Mouse (Mus musculus) inflammation-experienced regulatory T-cells, adult 16 weeks (primary cell): ENCODE measurements around the gene Prmt2. TPM values are rescaled to one million over a fixed set of nuclear protein-coding genes. Genes with fewer than 3 reads are reported as not detected.

Experiments
- polyA plus RNA-seq: library from polyadenylated mRNA; unstranded; fragments of 100-300 nt; shearing (Covaris generic); gene quantifications from one replicate; pipeline ENCODE4 v1.2.1, GENCODE M21; 2017

Prmt2 gene
- 38.2 TPM for polyA plus RNA-seq

GRCm38 (mm10) chr10:76237341-76238225 lies at the start of gene Prmt2:
TSS of gene Prmt2 (minus strand) at chr10:76237865.

GRCm38 (mm10) chr10:76253536-76253935 lies 15.9 kb upstream of the Prmt2 start, which contains the start of gene S100b:
TSS of gene S100b (plus strand) at chr10:76253853.

Other genes with a start within 250 kb of the Prmt2 start
- 40.4 TPM for gene Zfp280b, start 205.2 kb downstream of the Prmt2 start, polyA plus RNA-seq
- not detected for gene Slc5a4b, start 126.9 kb downstream of the Prmt2 start, polyA plus RNA-seq
- gene Slc5a4a, start 90.4 kb downstream of the Prmt2 start, polyA plus RNA-seq: not detected
- not detected for gene S100b, start 16.0 kb upstream of the Prmt2 start, polyA plus RNA-seq
- 2.2 TPM for gene Dip2a, start 107.4 kb upstream of the Prmt2 start, polyA plus RNA-seq
- gene AC141477.1, start 202.6 kb upstream of the Prmt2 start, polyA plus RNA-seq: 17.8 TPM
- 28.5 TPM for gene Pcnt, start 204.9 kb upstream of the Prmt2 start, polyA plus RNA-seq
- not detected for gene 2610028H24Rik, start 211.2 kb upstream of the Prmt2 start, polyA plus RNA-seq
- gene Mcm3ap, start 231.1 kb upstream of the Prmt2 start, polyA plus RNA-seq: 91.4 TPM
- 5.0 TPM for gene Ybey, start 231.2 kb upstream of the Prmt2 start, polyA plus RNA-seq